Mouse (Mus musculus) myocyte (in vitro differentiated cells): Measurements from ENCODE around the gene Itgb8.

Source experiments
- CEBPB ChIP-seq: IDR thresholded peaks from 2 replicates; pipeline ENCODE4 v1.6.1; 2011; ENCODE audit warnings: mild to moderate bottlenecking, moderate library complexity; ENCODE audit not compliant: poor library complexity, insufficient read depth, severe bottlenecking
- E2F4 ChIP-seq: IDR thresholded peaks from one replicate; pipeline ENCODE4 v1.6.1; 2011; ENCODE audit warnings: mild to moderate bottlenecking, control low read depth, moderate library complexity; ENCODE audit not compliant: insufficient read depth
- MAX ChIP-seq: IDR thresholded peaks from one replicate; pipeline ENCODE4 v1.6.1; 2011; ENCODE audit warnings: low read depth, mild to moderate bottlenecking, control low read depth
- MYOD1 ChIP-seq, 3 experiments: IDR thresholded peaks; one replicate each; pipeline ENCODE4 v1.6.1; 2011; ENCODE audit warnings: control low read depth in 2 of 3, low read depth in 2 of 3, mild to moderate bottlenecking in 2 of 3, moderate library complexity in 1 of 3; ENCODE audit not compliant: insufficient read length in 2 of 3, control insufficient read depth in 1 of 3
- MYOG ChIP-seq, 3 experiments: IDR thresholded peaks; one replicate each; pipeline ENCODE4 v1.6.1; 2011; ENCODE audit warnings: control low read depth in 2 of 3, low read depth in 2 of 3, mild to moderate bottlenecking in 2 of 3; ENCODE audit not compliant: insufficient read length in 2 of 3, control insufficient read depth in 1 of 3, insufficient read depth in 1 of 3
- POLR2A ChIP-seq: IDR thresholded peaks from one replicate; pipeline ENCODE4 v1.6.1; 2011; ENCODE audit warnings: low read depth, mild to moderate bottlenecking, control low read depth, moderate library complexity; ENCODE audit not compliant: insufficient read length
- POLR2AphosphoS2 ChIP-seq: IDR thresholded peaks from one replicate; pipeline ENCODE4 v1.6.1; 2011; ENCODE audit warnings: low read depth, control low read depth; ENCODE audit not compliant: insufficient read length
- REST ChIP-seq: IDR thresholded peaks from one replicate; pipeline ENCODE4 v1.6.1; 2011; ENCODE audit warnings: mild to moderate bottlenecking, control low read depth, moderate library complexity; ENCODE audit not compliant: insufficient read depth, insufficient read length
- SRF ChIP-seq: IDR thresholded peaks from one replicate; pipeline ENCODE4 v1.6.1; 2011; ENCODE audit warnings: low read depth; ENCODE audit not compliant: control insufficient read depth, insufficient read length
- TCF12 ChIP-seq: IDR thresholded peaks from one replicate; pipeline ENCODE4 v1.6.1; 2011; ENCODE audit warnings: mild to moderate bottlenecking, control low read depth; ENCODE audit not compliant: poor library complexity, insufficient read depth, severe bottlenecking
- TCF3 ChIP-seq: IDR thresholded peaks from one replicate; pipeline ENCODE4 v1.6.1; 2011; ENCODE audit warnings: low read depth, control low read depth; ENCODE audit not compliant: insufficient read length
- USF1 ChIP-seq: IDR thresholded peaks from one replicate; pipeline ENCODE4 v1.6.1; 2011; ENCODE audit warnings: low read depth, mild to moderate bottlenecking, control low read depth, moderate library complexity

DNA sequence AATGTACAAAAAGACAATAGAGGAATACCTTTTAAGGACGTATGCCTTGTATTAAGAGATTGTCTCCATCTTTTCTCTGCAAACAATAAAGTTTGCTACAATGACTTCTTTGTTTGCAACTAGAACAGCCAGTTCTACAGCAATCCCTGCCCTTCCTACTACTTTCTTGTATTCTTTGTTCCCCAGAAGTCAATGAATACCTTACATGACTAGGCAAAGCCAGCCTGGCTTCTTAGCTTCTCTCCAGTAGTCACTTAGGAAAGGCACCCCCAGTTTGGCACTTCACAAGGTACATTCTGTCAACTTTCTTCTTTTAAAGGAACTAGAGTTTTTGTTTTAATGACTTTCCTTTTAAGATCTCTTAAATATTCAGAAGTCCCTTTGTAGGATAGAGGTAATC lies 10.7 kb downstream of the Itgb8 start:
- no peak for TF ChIP-seq MAX
- TF ChIP-seq MYOD1 (IDR thresholded peaks at IDR 0.05; ENCODE audit: control insufficient read depth in 1 of 3, insufficient read length in 2 of 3, low read depth in 2 of 3), result no peak
- no peak for TF ChIP-seq POLR2A
- TF ChIP-seq REST, result no peak
- no peak for TF ChIP-seq POLR2AphosphoS2
- no peak for TF ChIP-seq USF1
- TF ChIP-seq TCF3, result no peak
- no peak for TF ChIP-seq CEBPB
- TF ChIP-seq TCF12, result no peak
- TF ChIP-seq MYOG (IDR thresholded peaks at IDR 0.05; ENCODE audit: control insufficient read depth in 1 of 3, insufficient read depth in 1 of 3, insufficient read length in 2 of 3, low read depth in 2 of 3), result no peak
- TF ChIP-seq E2F4, result no peak
- TF ChIP-seq SRF, result no peak
